Mouse (Mus musculus): ENCODE data around the gene Mgat5. TPM values are rescaled to one million over a fixed set of nuclear protein-coding genes. Genes with fewer than 3 reads are reported as not detected.
A peak's percentile ranks its signal among the peaks of the same experiment; 100 is the strongest.

The Mgat5 gene
- polyA plus RNA-seq, 1 experiment from 2014 or later: 5.2 TPM

GRCm38 (mm10) chr1:127414500-127414899 is 209.7 kb downstream of the Mgat5 start:
- 84% methylated on average over 7 of the region's 7 CpGs for WGBS
- TF ChIP-seq CTCF (IDR thresholded peaks at IDR 0.05; ENCODE audit: low read depth): no peak
- no peaks in the 10 kb centered on the region for H3K36me3 ChIP-seq (ENCODE audit: insufficient read depth)
- no peak overlapping the region for H3K27ac ChIP-seq (ENCODE audit: low read depth)
- H3K27me3 ChIP-seq (ENCODE audit: insufficient read depth, low read length): no peaks in the 10 kb centered on the region
- DNase-seq (no peak), ATAC-seq (ENCODE audit: insufficient read depth) (no peak)
- no peaks in the 10 kb centered on the region for H3K9me3 ChIP-seq (ENCODE audit: low read depth, low read length)
- H3K4me1 ChIP-seq (ENCODE audit: insufficient read depth): no peaks in the 10 kb centered on the region
- H3K4me2 ChIP-seq: no peak overlapping the region
- H3K4me3 ChIP-seq (ENCODE audit: low read depth, low read length): no peak overlapping the region
- no peak overlapping the region for H3K9ac ChIP-seq

GRCm38 (mm10) chr1:127415896-127416295 is 211.1 kb downstream of the Mgat5 start:
- WGBS: 68% methylated on average over 1 of the region's 1 CpGs
- TF ChIP-seq CTCF (IDR thresholded peaks at IDR 0.05; ENCODE audit: low read depth): no peak
- no peak for ATAC-seq (ENCODE audit: insufficient read depth)

GRCm38 (mm10) chr1:127416971-127417370 is 212.2 kb downstream of the Mgat5 start:
- no peak overlapping the region for H3K27ac ChIP-seq (ENCODE audit: low read depth)
- no peak for DNase-seq
- 79% methylated on average over 1 of the region's 1 CpGs for WGBS

More at GRCm38 (mm10) chr1:127415896-127416295, 211.1 kb downstream of the Mgat5 start:
- Histone ChIP-seq H3K4me1 (ENCODE audit: insufficient read depth) (no peaks in the 10 kb centered on the region), H3K4me2 (no peak overlapping the region), H3K27me3 (ENCODE audit: insufficient read depth, low read length) (no peaks in the 10 kb centered on the region), H3K36me3 (ENCODE audit: insufficient read depth) (no peaks in the 10 kb centered on the region), H3K9ac (no peak overlapping the region), H3K4me3 (ENCODE audit: low read depth, low read length) (no peak overlapping the region), H3K9me3 (ENCODE audit: low read depth, low read length) (no peaks in the 10 kb centered on the region), H3K27ac (ENCODE audit: low read depth) (no peak overlapping the region)
- no peak for DNase-seq

GRCm38 (mm10) chr1:127418916-127419575 is 214.2 kb downstream of the Mgat5 start:
- no peak overlapping the region for H3K9ac ChIP-seq
- ATAC-seq (ENCODE audit: insufficient read depth): no peak
- H3K4me3 ChIP-seq (ENCODE audit: low read depth, low read length): no peak overlapping the region
- H3K9me3 ChIP-seq (ENCODE audit: low read depth, low read length): no peaks in the 10 kb centered on the region
- TF ChIP-seq CTCF (IDR thresholded peaks at IDR 0.05; ENCODE audit: low read depth): no peak
- no peak overlapping the region for H3K4me2 ChIP-seq
- DNase-seq: no peak
- WGBS: 77% methylated on average over 4 of the region's 4 CpGs
- H3K27ac ChIP-seq (ENCODE audit: low read depth): no peak overlapping the region
- no peaks in the 10 kb centered on the region for H3K4me1 ChIP-seq (ENCODE audit: insufficient read depth)
- H3K36me3 ChIP-seq (ENCODE audit: insufficient read depth): no peaks in the 10 kb centered on the region
- no peaks in the 10 kb centered on the region for H3K27me3 ChIP-seq (ENCODE audit: insufficient read depth, low read length)

More at GRCm38 (mm10) chr1:127416971-127417370, 212.2 kb downstream of the Mgat5 start:
- Histone ChIP-seq H3K9me3 (ENCODE audit: low read depth, low read length) (no peaks in the 10 kb centered on the region), H3K4me3 (ENCODE audit: low read depth, low read length) (no peak overlapping the region), H3K4me2 (no peak overlapping the region), H3K27me3 (ENCODE audit: insufficient read depth, low read length) (no peaks in the 10 kb centered on the region), H3K9ac (no peak overlapping the region), H3K4me1 (ENCODE audit: insufficient read depth) (no peaks in the 10 kb centered on the region), H3K36me3 (ENCODE audit: insufficient read depth) (no peaks in the 10 kb centered on the region)
- no peak for TF ChIP-seq CTCF (IDR thresholded peaks at IDR 0.05; ENCODE audit: low read depth)
- no peak for ATAC-seq (ENCODE audit: insufficient read depth)

GRCm38 (mm10) chr1:127419581-127419980 is 214.8 kb downstream of the Mgat5 start:
- WGBS: 61% methylated on average over 7 of the region's 7 CpGs
- H3K9ac ChIP-seq: no peak overlapping the region
- no peak overlapping the region for H3K4me3 ChIP-seq (ENCODE audit: low read depth, low read length)
- H3K27me3 ChIP-seq (ENCODE audit: insufficient read depth, low read length): no peaks in the 10 kb centered on the region
- ATAC-seq (ENCODE audit: insufficient read depth) (no peak), DNase-seq (no peak)
- H3K27ac ChIP-seq (ENCODE audit: low read depth): no peak overlapping the region
- H3K4me2 ChIP-seq: no peak overlapping the region
- no peaks in the 10 kb centered on the region for H3K36me3 ChIP-seq (ENCODE audit: insufficient read depth)
- H3K9me3 ChIP-seq (ENCODE audit: low read depth, low read length): no peaks in the 10 kb centered on the region
- peaks cover under 1% of the 10 kb centered on the region; the same call in 1 of the 2 replicates for H3K4me1 ChIP-seq (ENCODE audit: insufficient read depth)
- TF ChIP-seq CTCF (IDR thresholded peaks at IDR 0.05; ENCODE audit: low read depth): no peak

- DNase-seq (no peak), ATAC-seq (ENCODE audit: insufficient read depth) (no peak)
- Histone ChIP-seq H3K4me3 (ENCODE audit: low read depth, low read length) (no peak overlapping the region), H3K9ac (no peak overlapping the region), H3K36me3 (ENCODE audit: insufficient read depth) (no peaks in the 10 kb centered on the region), H3K27ac (ENCODE audit: low read depth) (no peak overlapping the region), H3K27me3 (ENCODE audit: insufficient read depth, low read length) (no peaks in the 10 kb centered on the region), H3K9me3 (ENCODE audit: low read depth, low read length) (no peaks in the 10 kb centered on the region), H3K4me2 (no peak overlapping the region), H3K4me1 (ENCODE audit: insufficient read depth) (peaks cover 2% of the 10 kb centered on the region; the same call in 1 of the 2 replicates)
- 64% methylated on average over 13 of the region's 13 CpGs for WGBS
- no peak for TF ChIP-seq CTCF (IDR thresholded peaks at IDR 0.05; ENCODE audit: low read depth)
Measured at GRCm38 (mm10) chr1:127420383-127420782, 215.6 kb downstream of the Mgat5 start.

- no peak overlapping the region for H3K27ac ChIP-seq (ENCODE audit: low read depth)
- no peaks in the 10 kb centered on the region for H3K27me3 ChIP-seq (ENCODE audit: insufficient read depth, low read length)
- H3K36me3 ChIP-seq (ENCODE audit: insufficient read depth): no peaks in the 10 kb centered on the region
- ATAC-seq (ENCODE audit: insufficient read depth) (peak; percentile 43), DNase-seq (peak; percentile 25)
- no peaks in the 10 kb centered on the region for H3K9me3 ChIP-seq (ENCODE audit: low read depth, low read length)
- no peak for TF ChIP-seq CTCF (IDR thresholded peaks at IDR 0.05; ENCODE audit: low read depth)
- H3K4me3 ChIP-seq (ENCODE audit: low read depth, low read length): no peak overlapping the region
- no peak overlapping the region for H3K4me2 ChIP-seq
- no peak overlapping the region for H3K9ac ChIP-seq
- H3K4me1 ChIP-seq (ENCODE audit: insufficient read depth): peaks cover 2% of the 10 kb centered on the region; the same call in 1 of the 2 replicates
- 74% methylated on average over 14 of the region's 15 CpGs for WGBS
Measured at GRCm38 (mm10) chr1:127420795-127421194, 216.0 kb downstream of the Mgat5 start.

Data from lung, embryonic 14.5 days (tissue).